Mouse (Mus musculus) liver, postnatal 0 days (tissue): Measurements from ENCODE around the gene Tchh.

Experiments
- CTCF ChIP-seq: sonication (generic); IDR thresholded peaks from 2 replicates; pipeline ENCODE4 v1.5.1; 2016; ENCODE audit warnings: antibody characterized with exemption, low read depth
- EP300 ChIP-seq: IDR thresholded peaks from 2 replicates; pipeline ENCODE4 v1.6.1; 2016; ENCODE audit warnings: antibody characterized with exemption, low read depth, mild to moderate bottlenecking

DNA sequence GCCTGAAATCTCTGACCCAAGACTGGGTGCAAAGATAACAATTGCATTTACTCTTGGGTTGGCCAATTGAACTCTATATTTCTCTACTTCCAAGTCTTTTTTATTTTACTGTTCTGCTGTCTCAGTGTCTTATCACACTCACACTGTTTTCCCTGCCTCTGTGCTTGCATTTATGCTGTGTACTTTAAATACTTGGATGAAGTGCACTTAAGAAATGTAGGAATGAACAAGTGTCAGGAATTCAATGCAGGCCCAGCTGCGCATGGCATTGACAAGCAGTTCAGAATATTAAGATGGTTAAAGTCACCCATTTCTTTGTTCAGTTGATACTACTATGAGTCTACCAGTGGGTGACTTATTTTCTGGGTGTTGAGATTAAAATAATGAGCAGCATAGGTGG is 37.9 kb downstream of the Tchh start:
- TF ChIP-seq CTCF (no peak), EP300 (no peak)
